Mouse (Mus musculus): Measurements from ENCODE around the gene Golga4.
"Not testable (repeated sequence)": the region's sequence is repeated elsewhere in the genome, so short reads cannot be mapped to it uniquely, and the experiment has no call there.

Golga4 gene

GRCm38 (mm10) chr9:118593443-118593842, 87.4 kb downstream of the Golga4 start:
- no peak for DNase-seq

GRCm38 (mm10) chr9:118596767-118597166, 90.7 kb downstream of the Golga4 start:
- no peak for DNase-seq

- not testable (repeated sequence) for DNase-seq
Observed at GRCm38 (mm10) chr9:118600393-118600792, 94.3 kb downstream of the Golga4 start.

- no peak for DNase-seq
Observed at GRCm38 (mm10) chr9:118602576-118602975, 96.5 kb downstream of the Golga4 start.

GRCm38 (mm10) chr9:118606148-118606816, 100.2 kb downstream of the Golga4 start, which contains the start of gene Itga9:
Itga9 (plus strand) TSS chr9:118606690.
- peak; percentile 89 for DNase-seq

- DNase-seq, result peak; percentile 57
Observed at GRCm38 (mm10) chr9:118606817-118607371, 100.8 kb downstream of the Golga4 start.

- DNase-seq, result peak; percentile 54
Observed at GRCm38 (mm10) chr9:118607701-118608401, 101.8 kb downstream of the Golga4 start.

- DNase-seq, result no peak
Observed at GRCm38 (mm10) chr9:118608556-118608955, 102.5 kb downstream of the Golga4 start.

GRCm38 (mm10) chr9:118610060-118610459, 104.0 kb downstream of the Golga4 start:
- no peak for DNase-seq

GRCm38 (mm10) chr9:118611111-118611541, 105.1 kb downstream of the Golga4 start:
- DNase-seq, result no peak

- DNase-seq, result no peak
Observed at GRCm38 (mm10) chr9:118611958-118612581, 106.0 kb downstream of the Golga4 start.

GRCm38 (mm10) chr9:118617237-118617636, 111.2 kb downstream of the Golga4 start:
- DNase-seq, result no peak

GRCm38 (mm10) chr9:118618732-118619250, 112.7 kb downstream of the Golga4 start:
- DNase-seq, result no peak

GRCm38 (mm10) chr9:118620807-118621206, 114.7 kb downstream of the Golga4 start:
- no peak for DNase-seq

GRCm38 (mm10) chr9:118621691-118622090, 115.6 kb downstream of the Golga4 start:
- DNase-seq, result no peak

- no peak for DNase-seq
Observed at GRCm38 (mm10) chr9:118622376-118623166, 116.5 kb downstream of the Golga4 start.

GRCm38 (mm10) chr9:118623483-118623882, 117.4 kb downstream of the Golga4 start:
- DNase-seq, result peak; percentile 51

GRCm38 (mm10) chr9:118624146-118624545, 118.1 kb downstream of the Golga4 start:
- DNase-seq, result peak; percentile 69

GRCm38 (mm10) chr9:118629763-118630379, 123.8 kb downstream of the Golga4 start:
- peak; percentile 65 for DNase-seq

Data from embryo, embryonic 11 days (tissue).